Mouse (Mus musculus) lung, postnatal 0 days (tissue): ENCODE data around the gene Spata21. TPM values are rescaled to one million over a fixed set of nuclear protein-coding genes. Genes with fewer than 3 reads are reported as not detected.

Source experiments
- ATAC-seq: fragments of 200-750 bp; cut with Nextera tagmentation; 2 replicates; pipeline ENCODE4 v1.8.0; 2017; ENCODE audit warnings: moderate library complexity
- DNase-seq: peaks from one replicate; pipeline ENCODE4 v3.0.0-alpha.2; 2016; ENCODE audit warnings: low spot score
- H3K27ac ChIP-seq: fragments of 300-500 bp; sonication (generic); 2 replicates; pipeline ENCODE4 v1.5.1; 2014; ENCODE audit warnings: antibody characterized with exemption, mild to moderate bottlenecking, low read length, mixed read lengths
- H3K27me3 ChIP-seq: fragments of 300-500 bp; sonication (generic); replicated peaks from 2 replicates; pipeline ENCODE4 v1.6.1; 2014; ENCODE audit warnings: low read length, mixed read lengths; ENCODE audit not compliant: insufficient read depth
- H3K36me3 ChIP-seq: fragments of 300-500 bp; sonication (generic); 2 replicates; pipeline ENCODE4 v1.6.1; 2014; ENCODE audit warnings: low read length, mixed read lengths; ENCODE audit not compliant: insufficient read depth
- H3K4me1 ChIP-seq: fragments of 300-500 bp; sonication (generic); 2 replicates; pipeline ENCODE4 v1.6.1; 2014; ENCODE audit warnings: antibody characterized with exemption, low read depth, low read length, mixed read lengths; ENCODE audit not compliant: insufficient read depth
- H3K4me2 ChIP-seq: fragments of 300-500 bp; sonication (generic); replicated peaks from 2 replicates; pipeline ENCODE4 v1.6.1; 2014; ENCODE audit warnings: low read depth, mild to moderate bottlenecking, low read length, moderate library complexity, mixed read lengths
- H3K4me3 ChIP-seq: fragments of 300-500 bp; sonication (generic); 2 replicates; pipeline ENCODE4 v1.5.1; 2014; ENCODE audit warnings: low read depth, low read length
- H3K9ac ChIP-seq: fragments of 300-500 bp; sonication (generic); replicated peaks from 2 replicates; pipeline ENCODE4 v1.6.1; 2014; ENCODE audit warnings: low read depth, mild to moderate bottlenecking
- H3K9me3 ChIP-seq: fragments of 300-500 bp; sonication (generic); 2 replicates; pipeline ENCODE4 v1.6.1; 2016; ENCODE audit warnings: low read length, mixed read lengths
- CTCF ChIP-seq: IDR thresholded peaks from 2 replicates; pipeline ENCODE4 v1.5.1; 2016; ENCODE audit warnings: antibody characterized with exemption, mild to moderate bottlenecking
- EP300 ChIP-seq: IDR thresholded peaks from 2 replicates; pipeline ENCODE4 v1.6.1; 2016; ENCODE audit warnings: antibody characterized with exemption, mild to moderate bottlenecking, control low read depth
- WGBS: fragments of 180-500 bp; shearing (Covaris S2); extraction: QIAGEN DNeasy Blood & Tissue Kit; methylation state at CpG from one replicate; pipeline ENCODE4 v1.1.7; 2014; 5-methylcytosine and 5-hydroxymethylcytosine counted together
- polyA plus RNA-seq: library from polyadenylated mRNA; unstranded; fragments of >200 nt; fragmentation: Nextera tagmentation; extraction: Ambion mirVana; gene quantifications from 2 replicates; pipeline ENCODE4 v1.2.1, GENCODE M21; 2015

The Spata21 gene
- polyA plus RNA-seq, 1 experiment from 2014 or later, result 0.13 TPM

GRCm38 (mm10) chr4:141072502-141072901 lies 15.6 kb upstream of the Spata21 start:
- H3K27me3 ChIP-seq, result no peaks in the 10 kb centered on the region
- no peak overlapping the region for H3K4me3 ChIP-seq
- peaks cover 32% of the 10 kb centered on the region; the same call in 1 of the 2 replicates for H3K36me3 ChIP-seq
- H3K9ac ChIP-seq, result no peak overlapping the region
- no peak overlapping the region for H3K27ac ChIP-seq
- no peak overlapping the region for H3K4me2 ChIP-seq
- DNase-seq (no peak), ATAC-seq (no peak)
- 82% methylated on average over 11 of the region's 11 CpGs for WGBS
- TF ChIP-seq CTCF (no peak), EP300 (no peak)
- peaks cover 8% of the 10 kb centered on the region; the same call in 1 of the 2 replicates for H3K4me1 ChIP-seq
- no peaks in the 10 kb centered on the region for H3K9me3 ChIP-seq

GRCm38 (mm10) chr4:141073661-141074060 lies 14.5 kb upstream of the Spata21 start:
- no peak overlapping the region for H3K4me2 ChIP-seq

GRCm38 (mm10) chr4:141074109-141074508 lies 14.0 kb upstream of the Spata21 start:
- Histone ChIP-seq H3K4me2 (no peak overlapping the region), H3K36me3 (peaks cover 17% of the 10 kb centered on the region; the same call in 1 of the 2 replicates), H3K9me3 (no peaks in the 10 kb centered on the region), H3K4me1 (peaks cover 8% of the 10 kb centered on the region; the same call in 1 of the 2 replicates), H3K4me3 (no peak overlapping the region), H3K27me3 (no peaks in the 10 kb centered on the region), H3K27ac (peak overlapping the region; percentile 14; the same call in 1 of the 2 replicates), H3K9ac (no peak overlapping the region)
- ATAC-seq, result no peak
- DNase-seq, result no peak
- TF ChIP-seq CTCF (no peak), EP300 (no peak)
- WGBS, result 82% methylated on average over 4 of the region's 4 CpGs

More at GRCm38 (mm10) chr4:141073661-141074060, 14.5 kb upstream of the Spata21 start:
- peak overlapping the region; percentile 14; the same call in 1 of the 2 replicates for H3K27ac ChIP-seq
- DNase-seq (peak; percentile 61), ATAC-seq (no peak)
- no peak overlapping the region for H3K4me3 ChIP-seq
- H3K36me3 ChIP-seq, result peaks cover 22% of the 10 kb centered on the region; the same call in 1 of the 2 replicates
- WGBS, result 44% methylated on average over 9 of the region's 9 CpGs
- H3K9me3 ChIP-seq, result no peaks in the 10 kb centered on the region
- no peak overlapping the region for H3K9ac ChIP-seq
- H3K27me3 ChIP-seq, result no peaks in the 10 kb centered on the region
- TF ChIP-seq CTCF (no peak), EP300 (no peak)
- H3K4me1 ChIP-seq, result peaks cover 8% of the 10 kb centered on the region; the same call in 1 of the 2 replicates

- 0 out of 2 replicates have a peak overlapping the region, but pooled peaks have one; percentile 12 for H3K9ac ChIP-seq
- H3K9me3 ChIP-seq, result no peaks in the 10 kb centered on the region
- no peaks in the 10 kb centered on the region for H3K27me3 ChIP-seq
- 70% methylated on average over 17 of the region's 17 CpGs for WGBS
- ATAC-seq (no peak), DNase-seq (no peak)
- peak overlapping the region; percentile 94 for H3K4me2 ChIP-seq
- H3K27ac ChIP-seq, result 0 out of 2 replicates have a peak overlapping the region, but pooled peaks have one; percentile 20
- no peak for TF ChIP-seq CTCF
- no peak for TF ChIP-seq EP300
- H3K4me3 ChIP-seq, result peak overlapping the region; percentile 89
- H3K4me1 ChIP-seq, result peaks cover 8% of the 10 kb centered on the region; the same call in 1 of the 2 replicates
- H3K36me3 ChIP-seq, result 0 out of 2 replicates have a peak, but pooled peaks cover 5% of the 10 kb centered on the region
Measured at GRCm38 (mm10) chr4:141076761-141077506, 11.2 kb upstream of the Spata21 start.

GRCm38 (mm10) chr4:141077681-141078509 lies 10.2 kb upstream of the Spata21 start, which contains the start of gene Necap2:
TSS of gene Necap2 (minus strand) at chr4:141078357.
- no peaks in the 10 kb centered on the region for H3K27me3 ChIP-seq
- peaks cover 8% of the 10 kb centered on the region; the same call in 1 of the 2 replicates for H3K4me1 ChIP-seq
- DNase-seq, result peak; percentile 97
- no peaks in the 10 kb centered on the region for H3K36me3 ChIP-seq
- peak within 1 kb of the TSS; percentile 75 for H3K9ac ChIP-seq
- WGBS, result 2% methylated on average over 65 of the region's 67 CpGs
- peak within 1 kb of the TSS; percentile 94 for H3K4me2 ChIP-seq
- H3K27ac ChIP-seq, result peak within 1 kb of the TSS; percentile 77
- TF ChIP-seq CTCF, result peak; percentile 79
- peak; percentile 35; the same call in 1 of the 2 replicates for TF ChIP-seq EP300
- H3K4me3 ChIP-seq, result peak within 1 kb of the TSS; percentile 89
- ATAC-seq, result peak; percentile 96
- no peaks in the 10 kb centered on the region for H3K9me3 ChIP-seq
